Mouse (Mus musculus) urinary bladder, postnatal 10 days (tissue): ENCODE results near the gene Slfn2.

Experiments used
- DNase-seq: peaks from one replicate; pipeline ENCODE4 v3.0.0; 2022; ENCODE audit warnings: low spot score

Gene Slfn2

GRCm38 (mm10) chr11:83077714-83078422 lies 13.0 kb downstream of the Slfn2 start:
- no peak for DNase-seq

- DNase-seq = no peak
Observed at GRCm38 (mm10) chr11:83078423-83079140, 13.7 kb downstream of the Slfn2 start.

GRCm38 (mm10) chr11:83079487-83080199 lies 14.7 kb downstream of the Slfn2 start:
- DNase-seq = no peak

GRCm38 (mm10) chr11:83082741-83083473 lies 18.0 kb downstream of the Slfn2 start:
- DNase-seq = no peak

GRCm38 (mm10) chr11:83084161-83084560 lies 19.2 kb downstream of the Slfn2 start:
- DNase-seq = no peak

- no peak for DNase-seq
Observed at GRCm38 (mm10) chr11:83084761-83085160, 19.8 kb downstream of the Slfn2 start.

GRCm38 (mm10) chr11:83115138-83115537 lies 50.2 kb downstream of the Slfn2 start:
- DNase-seq = no peak

- no peak for DNase-seq
Observed at GRCm38 (mm10) chr11:83116597-83117227, 51.8 kb downstream of the Slfn2 start, which contains the start of gene Slfn1. TSS of gene Slfn1 (plus strand) at chr11:83116849.

- no peak for DNase-seq
Observed at GRCm38 (mm10) chr11:83118056-83118455, 53.1 kb downstream of the Slfn2 start.
